Mouse (Mus musculus) bone marrow macrophage, adult 2 months (primary cell): Measurements from ENCODE around the gene Gsk3b.

Source experiments
- CTCF ChIP-seq: IDR thresholded peaks from 2 replicates; pipeline ENCODE4 v1.5.1; 2012; ENCODE audit warnings: low read depth, mild to moderate bottlenecking, low read length, moderate library complexity
- POLR2A ChIP-seq: IDR thresholded peaks from 2 replicates; pipeline ENCODE4 v1.6.1; 2012; ENCODE audit warnings: mild to moderate bottlenecking, low read depth, low read length, borderline replicate concordance

DNA sequence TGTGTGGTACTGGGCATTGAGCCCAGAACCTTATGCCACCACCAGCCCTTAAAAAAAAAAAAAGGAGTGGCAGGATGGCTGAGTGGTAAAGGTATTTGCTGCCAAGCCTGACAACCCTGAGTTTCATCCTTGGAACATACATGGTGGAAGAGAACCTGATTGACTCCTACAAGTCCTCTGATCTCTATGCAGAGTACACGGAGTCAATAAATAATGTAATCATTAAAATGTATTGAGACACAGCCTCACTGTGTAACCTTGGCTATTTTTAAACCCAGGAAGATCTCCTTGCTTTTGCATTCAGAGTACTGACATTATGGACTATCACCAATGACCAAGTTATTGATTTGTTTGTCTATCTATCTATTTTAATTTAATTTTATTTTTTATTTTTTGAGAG, 30.9 kb upstream of the Gsk3b start:
- TF ChIP-seq CTCF (no peak), POLR2A (no peak)
